Mouse (Mus musculus) hindbrain, embryonic 16.5 days (tissue): ENCODE measurements at regions not wholly inside any gene's neighbourhood (a gene's known extent, or its start where the extent isn't known, plus 50 kb on each side); places are given as distances from the start of the nearest gene placed in this dataset. TPM values are rescaled to one million over a fixed set of nuclear protein-coding genes. Genes with fewer than 3 reads are reported as not detected.

ENCODE experiments used
- ATAC-seq: fragments of 200-750 bp; cut with Nextera tagmentation; 2 replicates; pipeline ENCODE4 v1.8.0; 2017; ENCODE audit warnings: moderate TSS enrichment, moderate library complexity
- H3K27ac ChIP-seq: fragments of 300-500 bp; sonication (generic); 2 replicates; pipeline ENCODE4 v1.5.1; 2014; ENCODE audit warnings: low read depth, mild to moderate bottlenecking, control low read depth, low read length, moderate library complexity
- H3K27me3 ChIP-seq: fragments of 300-500 bp; sonication (generic); replicated peaks from 2 replicates; pipeline ENCODE4 v1.6.1; 2014; ENCODE audit warnings: low read length; ENCODE audit not compliant: control insufficient read depth, insufficient read depth
- H3K36me3 ChIP-seq: fragments of 300-500 bp; sonication (generic); 2 replicates; pipeline ENCODE4 v1.6.1; 2014; ENCODE audit warnings: mild to moderate bottlenecking, low read length, moderate library complexity, mixed read lengths; ENCODE audit not compliant: control insufficient read depth, insufficient read depth
- H3K4me1 ChIP-seq: fragments of 300-500 bp; sonication (generic); 2 replicates; pipeline ENCODE4 v1.6.1; 2014; ENCODE audit warnings: low read depth, low read length; ENCODE audit not compliant: control insufficient read depth, insufficient read depth
- H3K4me2 ChIP-seq: fragments of 300-500 bp; sonication (generic); 2 replicates; pipeline ENCODE4 v1.6.1; 2014; ENCODE audit warnings: mild to moderate bottlenecking, low read length, control low read depth, moderate library complexity
- H3K4me3 ChIP-seq: fragments of 300-500 bp; sonication (generic); 2 replicates; pipeline ENCODE4 v1.5.1; 2014; ENCODE audit warnings: mild to moderate bottlenecking, low read length, control low read depth, moderate library complexity
- H3K9ac ChIP-seq: fragments of 300-500 bp; sonication (generic); 2 replicates; pipeline ENCODE4 v1.6.1; 2014; ENCODE audit warnings: low read depth, mild to moderate bottlenecking, control low read depth, low read length, moderate library complexity
- H3K9me3 ChIP-seq: fragments of 300-500 bp; sonication (generic); 2 replicates; pipeline ENCODE4 v1.6.1; 2014; ENCODE audit warnings: mild to moderate bottlenecking, low read length, moderate library complexity; ENCODE audit not compliant: control insufficient read depth
- WGBS: fragments of 180-500 bp; shearing (Covaris S2); extraction: QIAGEN DNeasy Blood & Tissue Kit; methylation state at CpG from one replicate; pipeline ENCODE4 v1.1.7; 2014; 5-methylcytosine and 5-hydroxymethylcytosine counted together
- microRNA-seq: library from miRNA; unstranded; fragments of <30 nt; microRNA quantifications from one replicate; pipeline ENCODE4, GENCODE M21; 2017

- no peak overlapping the region for H3K9ac ChIP-seq
- H3K36me3 ChIP-seq = no peaks in the 10 kb centered on the region
- no peaks in the 10 kb centered on the region for H3K4me1 ChIP-seq
- H3K4me2 ChIP-seq = no peak overlapping the region
- H3K27me3 ChIP-seq = no peaks in the 10 kb centered on the region
- ATAC-seq = no peak
- no peaks in the 10 kb centered on the region for H3K9me3 ChIP-seq
- WGBS = 66% methylated on average over 3 of the region's 3 CpGs
- no peak overlapping the region for H3K27ac ChIP-seq
- no peak overlapping the region for H3K4me3 ChIP-seq
These were observed 62.5 kb upstream of the Mpdz start for GRCm38 (mm10) chr4:81505096-81505495.

DNA sequence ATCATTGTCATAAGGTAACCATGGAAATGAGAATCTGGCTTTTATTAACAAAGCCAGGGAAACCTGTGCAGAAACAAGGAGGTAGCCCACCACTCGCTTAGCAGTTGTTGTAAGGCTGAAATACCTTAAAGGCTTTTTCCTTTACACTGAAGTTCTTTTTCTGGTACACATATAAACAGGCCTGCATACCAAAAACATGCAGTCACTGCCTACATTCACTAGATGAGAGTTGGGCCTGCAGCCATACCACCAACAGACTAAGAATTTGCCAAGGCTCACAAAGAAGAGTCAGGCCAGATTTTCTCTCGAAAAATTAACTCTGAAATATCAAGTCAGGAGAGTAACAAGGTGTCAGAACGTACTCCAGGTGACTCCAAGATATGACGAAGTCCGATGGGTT, 61.3 kb upstream of the Mpdz start:
- Histone ChIP-seq H3K36me3 (no peaks in the 10 kb centered on the region), H3K4me2 (no peak overlapping the region), H3K27me3 (no peaks in the 10 kb centered on the region), H3K4me1 (no peaks in the 10 kb centered on the region), H3K27ac (no peak overlapping the region), H3K9me3 (no peaks in the 10 kb centered on the region), H3K4me3 (no peak overlapping the region), H3K9ac (no peak overlapping the region)
- no peak for ATAC-seq
- WGBS = 80% methylated on average over 5 of the region's 5 CpGs

DNA sequence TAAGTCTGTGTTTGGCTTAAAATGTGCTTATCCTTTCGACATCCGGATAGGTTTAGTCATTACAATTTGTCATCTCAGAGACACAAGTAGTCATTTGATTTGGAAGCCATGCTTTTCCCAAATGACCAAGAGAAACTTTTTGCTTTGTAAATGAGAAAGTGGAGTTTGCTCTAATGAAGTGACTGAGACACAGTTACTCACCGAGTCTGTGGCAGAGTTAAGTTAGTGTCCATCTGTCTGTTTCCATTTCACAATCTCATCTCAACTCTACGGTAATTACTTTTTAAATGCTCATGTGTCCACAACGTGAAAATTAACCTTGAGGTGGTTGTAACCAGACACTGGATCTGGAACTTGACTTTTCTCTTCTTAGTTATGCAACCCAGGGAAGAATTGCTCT, 59.2 kb upstream of the Mpdz start:
- no peak for ATAC-seq
- Histone ChIP-seq H3K4me1 (no peaks in the 10 kb centered on the region), H3K4me2 (no peak overlapping the region), H3K9me3 (no peaks in the 10 kb centered on the region), H3K9ac (no peak overlapping the region), H3K4me3 (no peak overlapping the region), H3K36me3 (no peaks in the 10 kb centered on the region), H3K27me3 (no peaks in the 10 kb centered on the region), H3K27ac (no peak overlapping the region)
- 81% methylated on average over 5 of the region's 5 CpGs for WGBS

DNA sequence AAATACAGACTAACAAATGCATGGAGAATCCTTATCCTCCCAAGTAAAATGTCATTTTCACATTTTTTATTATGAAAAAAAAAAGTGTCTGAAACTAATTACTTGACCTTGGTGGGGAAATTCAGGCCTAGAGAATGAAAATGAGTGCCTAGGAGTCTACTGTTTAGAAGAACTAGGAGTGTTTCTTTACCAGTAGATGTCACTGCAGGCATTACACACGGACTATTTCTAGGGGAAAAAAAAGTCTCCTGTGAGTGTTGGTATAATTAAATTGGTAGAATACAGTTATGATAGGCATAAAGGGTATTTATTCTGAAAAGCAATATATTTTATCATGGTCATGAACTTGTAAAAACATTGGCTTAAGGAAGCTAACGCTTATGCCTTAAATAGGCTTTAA, 55.5 kb upstream of the Mpdz start:
- no peaks in the 10 kb centered on the region for H3K36me3 ChIP-seq
- no peaks in the 10 kb centered on the region for H3K4me1 ChIP-seq
- no peaks in the 10 kb centered on the region for H3K9me3 ChIP-seq
- ATAC-seq = no peak
- H3K27ac ChIP-seq = no peak overlapping the region
- no peak overlapping the region for H3K9ac ChIP-seq
- 45% methylated on average over 2 of the region's 2 CpGs for WGBS
- no peak overlapping the region for H3K4me2 ChIP-seq
- no peak overlapping the region for H3K4me3 ChIP-seq
- no peaks in the 10 kb centered on the region for H3K27me3 ChIP-seq

DNA sequence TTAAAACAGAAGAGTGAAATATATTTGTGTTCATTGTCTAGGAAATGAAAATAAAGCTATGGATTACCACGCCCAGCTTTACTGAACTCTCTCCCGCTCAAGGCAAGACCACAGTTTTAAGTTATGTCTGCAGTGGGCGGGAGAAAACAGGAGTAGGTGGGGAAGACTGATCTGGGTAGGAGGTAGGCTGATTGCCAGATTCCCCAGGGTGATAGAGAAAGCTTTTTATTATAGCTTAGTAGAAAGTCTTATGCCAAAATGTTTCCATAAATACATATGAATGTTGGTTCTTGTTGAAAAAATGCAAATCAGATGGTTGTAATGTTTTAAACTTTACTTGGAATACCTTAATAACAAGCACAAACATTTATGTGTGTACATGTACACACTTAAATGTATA, 50.2 kb upstream of the Mpdz start:
- WGBS = 83% methylated on average over 3 of the region's 3 CpGs
- no peak overlapping the region for H3K27ac ChIP-seq
- no peak overlapping the region for H3K9ac ChIP-seq
- no peaks in the 10 kb centered on the region for H3K27me3 ChIP-seq
- ATAC-seq = no peak
- H3K4me1 ChIP-seq = no peaks in the 10 kb centered on the region
- H3K4me3 ChIP-seq = no peak overlapping the region
- H3K9me3 ChIP-seq = no peaks in the 10 kb centered on the region
- H3K36me3 ChIP-seq = no peaks in the 10 kb centered on the region
- no peak overlapping the region for H3K4me2 ChIP-seq

Small RNAs in the stretch of these regions (microRNA-seq; reads per million reads assigned to microRNA genes)
- not detected for gene Gm22402
